9 mouse cellular contexts compared by ENCODE assay signal in genomic region chr11:114791351-114791889, GRCm38 (mm10). TPM values are rescaled to one million over a fixed set of nuclear protein-coding genes. Genes with fewer than 3 reads are reported as not detected.
A peak's percentile ranks its signal among the peaks of the same experiment; 100 is the strongest.
DNase-seq lines count a peak whose midpoint lies in the region; ATAC-seq and TF ChIP-seq lines count a peak whose summit lies in the region.
"Had no signal": no experiment of that assay in that cellular context is flagged by ENCODE, and none has a peak within 500 bp of the region (broad histone marks: within the 10 kb centered on the region; RNA-seq: fewer than 3 reads in every experiment).

No protein-coding gene starts in this region.

- H3K27ac ChIP-seq in embryonic facial prominence, embryonic 10.5 days (replicated peaks): peak overlapping the region; percentile 48; the same call in 1 of the 2 replicates
- peak overlapping the region; percentile 85 for H3K27ac ChIP-seq in hindbrain, postnatal 0 days
- H3K27ac ChIP-seq in neural tube, embryonic 12.5 days: no peak overlapping the region
- H3K27ac ChIP-seq: macrophage had no signal

- no peaks in the 10 kb centered on the region for H3K9me3 ChIP-seq in embryonic facial prominence, embryonic 10.5 days
- H3K9me3 ChIP-seq in hindbrain, postnatal 0 days (ENCODE audit: low read length): no peaks in the 10 kb centered on the region
- H3K9me3 ChIP-seq in neural tube, embryonic 12.5 days: no peaks in the 10 kb centered on the region

- peak overlapping the region; percentile 68 for H3K4me2 ChIP-seq in hindbrain, postnatal 0 days (ENCODE audit: low read depth, low read length)
- H3K4me2 ChIP-seq in neural tube, embryonic 12.5 days (replicated peaks): peak overlapping the region; percentile 95

- WGBS in embryonic facial prominence, embryonic 10.5 days: 3% methylated on average over 50 of the region's 50 CpGs
- 4% methylated on average over 50 of the region's 50 CpGs for WGBS in hindbrain, postnatal 0 days
- whole genome bisulfite sequencing in neural tube, embryonic 12.5 days: 3% methylated on average over 50 of the region's 50 CpGs

- no peak for TF ChIP-seq CTCF in hindbrain, postnatal 0 days (IDR thresholded peaks at IDR 0.05; ENCODE audit: low read depth)

- DNase-seq in left cerebral cortex, postnatal 25 days (ENCODE audit: low spot score in 2 of 2): peak; percentile 37 to 39
- DNase-seq in left cerebral cortex, postnatal 10 days (ENCODE audit: extremely low spot score in 1 of 2, low spot score in 2 of 2): no peak
- DNase-seq in embryonic facial prominence, embryonic 10.5 days (ENCODE audit: low spot score): peak; percentile 56
- peak; percentile 56 for DNase-seq in hindbrain, postnatal 0 days (ENCODE audit: low spot score)
- DNase-seq in thymus, postnatal 25 days: no peak
- DNase-seq in embryo, embryonic 9.5 days (ENCODE audit: extremely low spot score): no peak
- no peak for DNase-seq in T-cell, adult 2 months (ENCODE audit: low spot score)

- no peak for ATAC-seq in hindbrain, postnatal 0 days
- no peak for ATAC-seq in neural tube, embryonic 12.5 days (ENCODE audit: low FRiP score, low read depth)

- no peaks in the 10 kb centered on the region for H3K36me3 ChIP-seq in embryonic facial prominence, embryonic 10.5 days (replicated peaks)
- H3K36me3 ChIP-seq in hindbrain, postnatal 0 days (ENCODE audit: insufficient read depth, low read length): no peaks in the 10 kb centered on the region
- H3K36me3 ChIP-seq in neural tube, embryonic 12.5 days: no peaks in the 10 kb centered on the region

- peaks cover 77% of the 10 kb centered on the region for H3K4me1 ChIP-seq in embryonic facial prominence, embryonic 10.5 days
- H3K4me1 ChIP-seq in hindbrain, postnatal 0 days (ENCODE audit: insufficient read depth, low read length): peaks cover 45% of the 10 kb centered on the region
- peaks cover 77% of the 10 kb centered on the region for H3K4me1 ChIP-seq in neural tube, embryonic 12.5 days

- intact Hi-C loops in left cerebral cortex, postnatal 25 days (cut with DNase I): loop anchor here (5.0 kb wide), 1 partner anchor 124 kb away; the partner anchor contains the start of gene Rpl38
- intact Hi-C loops in left cerebral cortex, postnatal 10 days (cut with DNase I): no loop called here

- peaks cover 88% of the 10 kb centered on the region for H3K27me3 ChIP-seq in embryonic facial prominence, embryonic 10.5 days (replicated peaks; ENCODE audit: low read depth, poor library complexity, severe bottlenecking)
- H3K27me3 ChIP-seq in hindbrain, postnatal 0 days (ENCODE audit: insufficient read depth, low read length): no peaks in the 10 kb centered on the region
- H3K27me3 ChIP-seq in neural tube, embryonic 12.5 days (replicated peaks): peaks cover 61% of the 10 kb centered on the region

- H3K4me3 ChIP-seq in embryonic facial prominence, embryonic 10.5 days: peak overlapping the region; percentile 63
- H3K4me3 ChIP-seq in hindbrain, postnatal 0 days (ENCODE audit: low read length): peak overlapping the region; percentile 44
- peak overlapping the region; percentile 46 for H3K4me3 ChIP-seq in neural tube, embryonic 12.5 days

- H3K9ac ChIP-seq in hindbrain, postnatal 0 days (replicated peaks; ENCODE audit: low read length): peak overlapping the region; percentile 67
- peak overlapping the region; percentile 64 for H3K9ac ChIP-seq in neural tube, embryonic 12.5 days

RNA-seq across cellular contexts. Expression of gene Btbd17, which starts 4.3 kb away (rescaled TPM):
- 10 to 100 TPM; 35.6 to 39.8 TPM for total RNA-seq in left cerebral cortex, postnatal 25 days (2021)
- 10 to 100 TPM; 22.6 to 26.4 TPM for total RNA-seq in left cerebral cortex, postnatal 10 days (2021)
- 10.0 and 17.0 TPM in 2 replicates for polyA plus RNA-seq in embryonic facial prominence, embryonic 10.5 days (2016; fragmentation: Nextera tagmentation; extraction: Ambion mirVana)
- total RNA-seq in hindbrain, postnatal 0 days (2014; rRNA removed): 84.6 and 94.0 TPM in 2 replicates
- polyA plus RNA-seq in hindbrain, postnatal 0 days (2015; fragmentation: Nextera tagmentation; extraction: Ambion mirVana): 30.4 and 31.1 TPM in 2 replicates
- 48.5 and 51.2 TPM in 2 replicates for polyA plus RNA-seq in neural tube, embryonic 12.5 days (2016; fragmentation: Nextera tagmentation; extraction: Ambion mirVana)
- polyA plus RNA-seq: macrophage had no signal

RNA-seq across cellular contexts. Expression of gene Gpr142, which starts 7.3 kb away (rescaled TPM):
- not detected for total RNA-seq in left cerebral cortex, postnatal 25 days (2021)
- total RNA-seq in left cerebral cortex, postnatal 10 days (2021): not detected
- 0.18 TPM in 1 of 2 replicates, not detected in the other for polyA plus RNA-seq in embryonic facial prominence, embryonic 10.5 days (2016; fragmentation: Nextera tagmentation; extraction: Ambion mirVana)
- total RNA-seq in hindbrain, postnatal 0 days (2014; rRNA removed): 0.58 TPM in 1 of 2 replicates, not detected in the other
- polyA plus RNA-seq in hindbrain, postnatal 0 days (2015; fragmentation: Nextera tagmentation; extraction: Ambion mirVana): not detected in 2 replicates
- not detected in 2 replicates for polyA plus RNA-seq in neural tube, embryonic 12.5 days (2016; fragmentation: Nextera tagmentation; extraction: Ambion mirVana)
- polyA plus RNA-seq: macrophage had no signal

RNA-seq across cellular contexts. Expression of gene Kif19a, which starts 26.2 kb away (rescaled TPM):
- total RNA-seq in left cerebral cortex, postnatal 25 days (2021): 1 to 10 TPM; 4.8 to 5.3 TPM
- 1 to 10 TPM; 4.0 to 8.7 TPM for total RNA-seq in left cerebral cortex, postnatal 10 days (2021)
- polyA plus RNA-seq in embryonic facial prominence, embryonic 10.5 days (2016; fragmentation: Nextera tagmentation; extraction: Ambion mirVana): 1.3 and 2.0 TPM in 2 replicates
- total RNA-seq in hindbrain, postnatal 0 days (2014; rRNA removed): 7.4 and 13.5 TPM in 2 replicates
- polyA plus RNA-seq in hindbrain, postnatal 0 days (2015; fragmentation: Nextera tagmentation; extraction: Ambion mirVana): 0.99 and 1.6 TPM in 2 replicates
- polyA plus RNA-seq in neural tube, embryonic 12.5 days (2016; fragmentation: Nextera tagmentation; extraction: Ambion mirVana): 2.0 and 3.1 TPM in 2 replicates

RNA-seq across cellular contexts. Expression of gene Gprc5c, which starts 59.5 kb away (rescaled TPM):
- 1 to 10 TPM; 4.2 to 6.4 TPM for total RNA-seq in left cerebral cortex, postnatal 25 days (2021)
- 1 to 10 TPM; 4.1 to 4.4 TPM for total RNA-seq in left cerebral cortex, postnatal 10 days (2021)
- 62.2 and 62.5 TPM in 2 replicates for polyA plus RNA-seq in embryonic facial prominence, embryonic 10.5 days (2016; fragmentation: Nextera tagmentation; extraction: Ambion mirVana)
- total RNA-seq in hindbrain, postnatal 0 days (2014; rRNA removed): 12.8 and 14.1 TPM in 2 replicates
- polyA plus RNA-seq in hindbrain, postnatal 0 days (2015; fragmentation: Nextera tagmentation; extraction: Ambion mirVana): 7.5 and 7.8 TPM in 2 replicates
- polyA plus RNA-seq in neural tube, embryonic 12.5 days (2016; fragmentation: Nextera tagmentation; extraction: Ambion mirVana): 21.6 and 23.9 TPM in 2 replicates

Comparison
In these comparisons a context has a peak if more than half of its experiments do, and no peak if none do; other contexts are left out.
1. DNase-seq: peak in left cerebral cortex, postnatal 25 days (2 of 2), embryonic facial prominence, embryonic 10.5 days (single experiment) and hindbrain, postnatal 0 days (single experiment); none in left cerebral cortex, postnatal 10 days (0 of 2), thymus, postnatal 25 days (single experiment), embryo, embryonic 9.5 days (single experiment) and T-cell, adult 2 months (single experiment).
2. Peak in every context shown above with its lines, with median percentiles within 50 percentile points of each other: H3K4me3 ChIP-seq.